Mouse (Mus musculus): ENCODE measurements at regions not wholly inside any gene's neighbourhood (a gene's known extent, or its start where the extent isn't known, plus 50 kb on each side); places are given as distances from the start of the nearest gene placed in this dataset.
A peak's percentile ranks its signal among the peaks of the same experiment; 100 is the strongest.

GRCm38 (mm10) chr5:51039713-51040178 is 527.8 kb downstream of the Ppargc1a start:
- intact Hi-C loops (cut with DNase I), result loop anchor here (5.0 to 10.0 kb wide), 2 partner anchors 555 to 1023 kb away; no protein-coding TSS in a partner anchor
- no peaks in the 10 kb centered on the region for H3K36me3 ChIP-seq (ENCODE audit: control insufficient read depth, insufficient read depth, low read length)
- no peaks in the 10 kb centered on the region for H3K79me2 ChIP-seq (replicated peaks; ENCODE audit: control insufficient read depth, insufficient read depth, low read length)
- DNase-seq, result peak; percentile 20 to 23
- H3K4me3 ChIP-seq, result no peak overlapping the region
- no peaks in the 10 kb centered on the region for H3K4me1 ChIP-seq (ENCODE audit: control insufficient read depth, insufficient read depth, low read length)
- H3K9ac ChIP-seq (ENCODE audit: low read depth, low read length), result no peak overlapping the region
- H3K27ac ChIP-seq, result no peak overlapping the region
- TF ChIP-seq EP300 (IDR thresholded peaks at IDR 0.05; ENCODE audit: insufficient read depth, low read depth, low read length) (0 out of 2 replicates have a peak, but pooled peaks have one; percentile 47), CTCF (IDR thresholded peaks at IDR 0.05) (peak; percentile 68), POLR2A (IDR thresholded peaks at IDR 0.05; ENCODE audit: insufficient read depth, low read depth, low read length) (no peak)
- no peaks in the 10 kb centered on the region for H3K27me3 ChIP-seq (ENCODE audit: control insufficient read depth, insufficient read depth, low read length)
- 64% methylated on average over 5 of the region's 5 CpGs for WGBS

GRCm38 (mm10) chr5:51036450-51036990 is 531.0 kb downstream of the Ppargc1a start:
- H3K9ac ChIP-seq (ENCODE audit: low read depth, low read length), result no peak overlapping the region
- H3K4me1 ChIP-seq (ENCODE audit: control insufficient read depth, insufficient read depth, low read length), result no peaks in the 10 kb centered on the region
- no peak for TF ChIP-seq CTCF (IDR thresholded peaks at IDR 0.05)
- TF ChIP-seq EP300 (IDR thresholded peaks at IDR 0.05; ENCODE audit: insufficient read depth, low read depth, low read length), result no peak
- no peak for TF ChIP-seq POLR2A (IDR thresholded peaks at IDR 0.05; ENCODE audit: insufficient read depth, low read depth, low read length)
- intact Hi-C loops (cut with DNase I), result no loop called here
- no peak for DNase-seq
- no peak overlapping the region for H3K27ac ChIP-seq
- H3K4me3 ChIP-seq, result no peak overlapping the region
- 59% methylated on average over 2 of the region's 2 CpGs for WGBS
- H3K36me3 ChIP-seq (ENCODE audit: control insufficient read depth, insufficient read depth, low read length), result no peaks in the 10 kb centered on the region
- H3K27me3 ChIP-seq (ENCODE audit: control insufficient read depth, insufficient read depth, low read length), result no peaks in the 10 kb centered on the region
- H3K79me2 ChIP-seq (replicated peaks; ENCODE audit: control insufficient read depth, insufficient read depth, low read length), result no peaks in the 10 kb centered on the region

- Histone ChIP-seq H3K79me2 (replicated peaks; ENCODE audit: control insufficient read depth, insufficient read depth, low read length) (no peaks in the 10 kb centered on the region), H3K4me3 (no peak overlapping the region), H3K4me1 (ENCODE audit: control insufficient read depth, insufficient read depth, low read length) (no peaks in the 10 kb centered on the region), H3K27me3 (ENCODE audit: control insufficient read depth, insufficient read depth, low read length) (no peaks in the 10 kb centered on the region), H3K9ac (ENCODE audit: low read depth, low read length) (no peak overlapping the region), H3K36me3 (ENCODE audit: control insufficient read depth, insufficient read depth, low read length) (no peaks in the 10 kb centered on the region), H3K27ac (no peak overlapping the region)
- intact Hi-C loops (cut with DNase I), result no loop called here
- no peak for DNase-seq
- TF ChIP-seq CTCF (IDR thresholded peaks at IDR 0.05), result no peak
- TF ChIP-seq POLR2A (IDR thresholded peaks at IDR 0.05; ENCODE audit: insufficient read depth, low read depth, low read length), result no peak
- TF ChIP-seq EP300 (IDR thresholded peaks at IDR 0.05; ENCODE audit: insufficient read depth, low read depth, low read length), result no peak
- WGBS, result 72% methylated on average over 4 of the region's 4 CpGs
These were observed 538.6 kb downstream of the Ppargc1a start for GRCm38 (mm10) chr5:51028966-51029365.

- no peaks in the 10 kb centered on the region for H3K79me2 ChIP-seq (replicated peaks; ENCODE audit: control insufficient read depth, insufficient read depth, low read length)
- intact Hi-C loops (cut with DNase I), result no loop called here
- no peaks in the 10 kb centered on the region for H3K27me3 ChIP-seq (ENCODE audit: control insufficient read depth, insufficient read depth, low read length)
- 84% methylated on average over 2 of the region's 2 CpGs for WGBS
- no peak overlapping the region for H3K4me3 ChIP-seq
- H3K36me3 ChIP-seq (ENCODE audit: control insufficient read depth, insufficient read depth, low read length), result no peaks in the 10 kb centered on the region
- no peak overlapping the region for H3K27ac ChIP-seq
- no peak for TF ChIP-seq EP300 (IDR thresholded peaks at IDR 0.05; ENCODE audit: insufficient read depth, low read depth, low read length)
- no peak for TF ChIP-seq CTCF (IDR thresholded peaks at IDR 0.05)
- TF ChIP-seq POLR2A (IDR thresholded peaks at IDR 0.05; ENCODE audit: insufficient read depth, low read depth, low read length), result no peak
- no peaks in the 10 kb centered on the region for H3K4me1 ChIP-seq (ENCODE audit: control insufficient read depth, insufficient read depth, low read length)
- no peak overlapping the region for H3K9ac ChIP-seq (ENCODE audit: low read depth, low read length)
- DNase-seq, result no peak
These were observed 576.5 kb downstream of the Ppargc1a start for GRCm38 (mm10) chr5:50990822-50991537.

Small RNAs in the stretch of these regions (microRNA-seq; reads per million reads assigned to microRNA genes)
- gene Gm44377, result 0 reads per million in 2 experiments

Data from heart, adult 2 months (tissue).